Mouse (Mus musculus): Measurements from ENCODE around the gene Mrpl58. TPM values are rescaled to one million over a fixed set of nuclear protein-coding genes. Genes with fewer than 3 reads are reported as not detected.
"Not testable (repeated sequence)": the region's sequence is repeated elsewhere in the genome, so short reads cannot be mapped to it uniquely, and the experiment has no call there.

The Mrpl58 gene
- polyA plus RNA-seq, 1 experiment from 2014 or later: 203 TPM

DNA sequence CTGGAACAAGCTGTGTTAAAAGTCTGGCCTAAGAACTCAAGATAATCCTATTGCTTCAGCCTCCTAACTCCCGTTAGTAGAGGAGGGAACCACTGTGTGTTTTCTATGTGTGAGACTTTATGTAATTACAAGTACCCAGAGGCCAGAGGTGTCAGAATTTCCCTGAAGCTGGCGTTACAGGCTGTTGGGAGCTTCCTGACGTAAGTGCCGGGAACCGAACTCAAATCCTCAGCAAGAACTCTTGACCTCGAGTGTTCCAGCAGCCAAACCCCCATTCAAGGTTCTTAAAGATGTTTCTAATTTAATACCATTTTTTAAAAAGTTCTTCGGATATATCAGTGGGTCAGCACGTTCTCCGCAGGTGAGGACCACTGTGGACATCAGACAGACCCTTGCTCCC is 22.3 kb upstream of the Mrpl58 start:
- Histone ChIP-seq H3K4me2 (replicated peaks; ENCODE audit: low read depth, low read length) (peak overlapping the region; percentile 83), H3K27ac (ENCODE audit: low read length) (peak overlapping the region; percentile 53; the same call in 1 of the 2 replicates), H3K4me3 (ENCODE audit: low read length) (peak overlapping the region; percentile 74), H3K27me3 (ENCODE audit: insufficient read depth, low read length) (peaks cover under 1% of the 10 kb centered on the region), H3K9ac (replicated peaks; ENCODE audit: low read length) (peak overlapping the region; percentile 84; the same call in 1 of the 2 replicates), H3K4me1 (ENCODE audit: insufficient read depth, low read length) (peaks cover 36% of the 10 kb centered on the region), H3K36me3 (ENCODE audit: insufficient read depth, low read length) (no peaks in the 10 kb centered on the region), H3K9me3 (ENCODE audit: low read length) (no peaks in the 10 kb centered on the region)
- no peak for ATAC-seq (ENCODE audit: low FRiP score, low TSS enrichment)
- WGBS: 11% methylated on average over 9 of the region's 9 CpGs

DNA sequence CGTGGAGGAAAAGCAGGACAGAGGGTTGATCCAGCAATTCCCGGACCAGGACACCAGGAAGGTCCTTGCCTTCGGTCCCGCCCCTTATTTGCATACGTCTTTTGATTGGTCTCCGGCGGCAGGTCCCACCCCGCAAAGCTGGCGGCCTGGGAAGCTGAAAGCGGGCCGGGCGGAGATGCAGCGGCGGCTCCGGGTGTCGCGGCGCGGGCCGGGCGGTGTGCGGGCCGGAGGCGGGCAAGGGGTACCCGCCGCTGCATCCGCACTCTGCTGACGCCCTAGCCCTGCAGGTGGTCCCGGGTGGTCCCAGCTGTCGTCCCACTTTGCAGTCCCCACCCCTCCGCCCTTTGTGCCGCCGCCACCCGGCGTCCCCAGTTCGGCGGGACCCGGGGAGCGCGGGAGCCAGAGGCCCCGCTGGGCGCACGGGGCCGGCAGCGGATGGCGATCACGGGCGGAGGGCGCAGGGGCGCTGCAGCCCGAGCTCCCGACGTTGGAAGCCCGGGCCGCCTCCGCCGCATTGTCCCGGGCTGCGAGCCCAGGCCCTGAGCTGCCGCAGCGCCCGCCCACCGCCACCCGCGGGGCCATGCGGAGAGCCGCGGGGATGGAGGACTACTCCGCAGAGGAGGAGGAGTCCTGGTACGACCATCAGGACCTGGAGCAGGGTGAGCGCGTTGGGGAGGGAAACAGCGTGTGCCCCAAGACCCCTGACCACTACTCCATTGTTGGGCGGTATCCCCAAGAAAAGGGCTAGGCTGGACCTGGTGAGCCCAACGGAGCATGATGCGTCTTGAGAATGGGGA is 21.6 kb upstream of the Mrpl58 start, which contains the start of gene Cdr2l:
TSS of gene Cdr2l (plus strand) at position 174 of the 797 bp plus-strand sequence.
- peak within 1 kb of the TSS; percentile 84 for H3K9ac ChIP-seq (replicated peaks; ENCODE audit: low read length)

DNA sequence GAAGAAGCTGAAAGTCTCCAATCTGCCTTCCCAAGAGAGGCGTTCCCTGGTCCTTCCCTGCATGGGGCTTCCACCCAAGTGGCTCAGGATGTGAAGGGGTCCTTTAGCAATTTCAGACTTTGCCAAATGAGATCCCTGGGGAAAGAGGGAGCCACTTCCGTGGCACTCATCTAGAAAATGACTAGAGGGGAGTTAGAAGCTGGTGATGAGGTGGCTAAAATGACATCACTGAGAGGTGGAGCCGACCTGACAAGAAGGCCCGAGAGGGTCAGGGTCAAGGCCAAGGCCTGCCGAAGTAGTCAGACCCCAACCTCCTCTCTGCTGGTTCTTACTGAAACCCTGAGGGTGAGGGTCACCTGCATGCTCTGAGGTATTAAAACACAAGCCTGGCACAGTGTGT is 20.7 kb upstream of the Mrpl58 start:
- Histone ChIP-seq H3K4me1 (ENCODE audit: insufficient read depth, low read length) (peaks cover 36% of the 10 kb centered on the region), H3K9me3 (ENCODE audit: low read length) (no peaks in the 10 kb centered on the region), H3K27ac (ENCODE audit: low read length) (no peak overlapping the region; the same call in 1 of the 2 replicates), H3K4me3 (ENCODE audit: low read length) (peak overlapping the region; percentile 74), H3K4me2 (replicated peaks; ENCODE audit: low read depth, low read length) (peak overlapping the region; percentile 83), H3K9ac (replicated peaks; ENCODE audit: low read length) (peak overlapping the region; percentile 84), H3K27me3 (ENCODE audit: insufficient read depth, low read length) (no peaks in the 10 kb centered on the region), H3K36me3 (ENCODE audit: insufficient read depth, low read length) (no peaks in the 10 kb centered on the region)
- no peak for ATAC-seq (ENCODE audit: low FRiP score, low TSS enrichment)
- 13% methylated on average over 5 of the region's 5 CpGs for WGBS

More for the DNA sequence above, 21.6 kb upstream of the Mrpl58 start, which contains the start of gene Cdr2l:
- no peaks in the 10 kb centered on the region for H3K36me3 ChIP-seq (ENCODE audit: insufficient read depth, low read length)
- peak within 1 kb of the TSS; percentile 74 for H3K4me3 ChIP-seq (ENCODE audit: low read length)
- H3K4me2 ChIP-seq (replicated peaks; ENCODE audit: low read depth, low read length): peak within 1 kb of the TSS; percentile 83
- no peaks in the 10 kb centered on the region for H3K9me3 ChIP-seq (ENCODE audit: low read length)
- ATAC-seq (ENCODE audit: low FRiP score, low TSS enrichment): peak; percentile 93
- peaks cover 36% of the 10 kb centered on the region for H3K4me1 ChIP-seq (ENCODE audit: insufficient read depth, low read length)
- H3K27ac ChIP-seq (ENCODE audit: low read length): peak within 1 kb of the TSS; percentile 72
- WGBS: under 1% methylated on average over 74 of the region's 76 CpGs
- no peaks in the 10 kb centered on the region; the same call in 1 of the 2 replicates for H3K27me3 ChIP-seq (ENCODE audit: insufficient read depth, low read length)

DNA sequence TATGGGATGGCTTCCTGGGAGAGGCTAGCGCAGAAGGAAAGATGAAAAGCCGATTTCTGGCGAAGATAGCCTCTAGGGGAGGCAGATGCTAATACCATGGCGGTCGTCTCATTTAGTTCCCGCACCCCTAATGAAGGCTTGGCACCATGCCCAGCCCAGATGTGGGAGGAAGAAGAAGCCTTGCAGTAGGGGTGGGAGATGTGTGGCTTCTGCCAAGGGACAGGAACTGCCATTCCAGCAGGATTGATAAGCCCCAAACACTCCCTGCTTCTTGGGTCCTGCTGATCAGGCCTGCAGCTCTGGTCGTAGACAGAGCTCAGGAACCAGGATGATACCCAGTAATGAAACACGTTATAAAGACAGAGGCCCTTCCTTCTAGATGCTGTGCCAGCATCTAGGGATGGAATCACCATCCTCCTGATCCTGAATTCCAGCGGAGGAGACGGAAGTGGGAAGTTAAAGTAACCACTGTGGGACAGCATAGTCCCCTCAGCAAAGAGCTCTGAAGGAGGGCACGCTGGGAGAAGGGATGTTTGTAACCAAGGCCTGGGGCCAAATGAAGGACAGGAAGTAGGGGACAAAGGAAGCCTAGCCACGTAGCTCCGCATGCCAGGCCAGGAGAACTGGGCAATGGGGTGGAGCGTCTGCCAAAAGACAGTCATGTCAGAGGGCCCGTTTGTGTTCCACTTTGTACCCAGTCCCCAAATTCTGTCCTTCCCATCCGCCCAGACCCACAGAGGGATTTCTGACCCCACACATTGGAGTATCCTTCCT is 19.7 kb upstream of the Mrpl58 start:
- H3K4me2 ChIP-seq (replicated peaks; ENCODE audit: low read depth, low read length): peak overlapping the region; percentile 83
- no peaks in the 10 kb centered on the region for H3K9me3 ChIP-seq (ENCODE audit: low read length)
- peak overlapping the region; percentile 22 for H3K27ac ChIP-seq (ENCODE audit: low read length)
- no peak overlapping the region for H3K4me3 ChIP-seq (ENCODE audit: low read length)
- 54% methylated on average over 16 of the region's 16 CpGs for WGBS
- ATAC-seq (ENCODE audit: low FRiP score, low TSS enrichment): no peak
- H3K36me3 ChIP-seq (ENCODE audit: insufficient read depth, low read length): no peaks in the 10 kb centered on the region
- H3K4me1 ChIP-seq (ENCODE audit: insufficient read depth, low read length): peaks cover 36% of the 10 kb centered on the region
- no peaks in the 10 kb centered on the region for H3K27me3 ChIP-seq (ENCODE audit: insufficient read depth, low read length)
- H3K9ac ChIP-seq (replicated peaks; ENCODE audit: low read length): no peak overlapping the region

DNA sequence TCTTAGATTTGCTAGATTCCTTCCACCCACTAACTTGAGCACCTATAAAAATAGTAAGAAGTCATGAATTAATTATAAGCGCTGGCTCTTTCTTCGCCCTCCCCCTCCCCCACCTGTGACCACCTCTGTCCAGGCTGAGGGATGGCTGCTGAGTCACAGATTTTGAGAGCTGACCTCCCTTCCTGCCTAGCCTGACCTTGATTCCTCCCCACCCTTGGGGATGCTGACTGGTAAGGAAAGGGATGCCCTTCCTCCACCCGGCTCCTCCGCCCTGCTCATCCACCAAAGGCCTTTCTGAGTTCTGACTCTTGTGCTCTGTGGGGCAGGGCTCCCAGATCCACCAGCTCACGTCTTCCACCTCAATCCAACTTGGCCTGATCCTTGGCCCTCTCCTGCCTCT is 19.0 kb upstream of the Mrpl58 start:
- no peaks in the 10 kb centered on the region for H3K27me3 ChIP-seq (ENCODE audit: insufficient read depth, low read length)
- peak overlapping the region; percentile 83; the same call in 1 of the 2 replicates for H3K4me2 ChIP-seq (replicated peaks; ENCODE audit: low read depth, low read length)
- WGBS: 54% methylated on average over 5 of the region's 5 CpGs
- peak overlapping the region; percentile 22 for H3K27ac ChIP-seq (ENCODE audit: low read length)
- no peak overlapping the region for H3K4me3 ChIP-seq (ENCODE audit: low read length)
- H3K36me3 ChIP-seq (ENCODE audit: insufficient read depth, low read length): no peaks in the 10 kb centered on the region
- H3K4me1 ChIP-seq (ENCODE audit: insufficient read depth, low read length): peaks cover 36% of the 10 kb centered on the region
- H3K9ac ChIP-seq (replicated peaks; ENCODE audit: low read length): peak overlapping the region; percentile 24
- no peaks in the 10 kb centered on the region for H3K9me3 ChIP-seq (ENCODE audit: low read length)
- ATAC-seq (ENCODE audit: low FRiP score, low TSS enrichment): no peak

DNA sequence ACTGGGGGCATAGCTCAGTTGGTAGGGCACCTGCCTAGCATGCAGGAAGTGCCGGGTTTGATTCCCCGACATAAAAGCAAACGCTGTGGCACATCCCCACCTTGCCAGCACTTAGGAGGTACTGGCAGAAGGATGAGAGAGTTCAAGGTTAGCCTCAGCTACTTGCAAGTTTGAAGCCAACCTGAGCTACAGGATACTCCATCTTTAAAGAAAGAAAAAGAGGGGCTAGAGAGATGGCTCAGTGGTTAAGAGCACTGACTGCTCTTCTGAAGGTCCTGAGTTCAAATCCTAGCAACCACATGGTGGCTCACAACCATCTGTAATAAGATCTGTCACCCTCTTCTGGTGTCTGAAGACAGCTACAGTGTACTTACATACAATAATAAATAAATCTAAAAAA is 16.7 kb upstream of the Mrpl58 start:
- not testable (repeated sequence) for H3K36me3 ChIP-seq (ENCODE audit: insufficient read depth, low read length); H3K4me2 ChIP-seq (replicated peaks; ENCODE audit: low read depth, low read length); H3K9me3 ChIP-seq (ENCODE audit: low read length); H3K9ac ChIP-seq (replicated peaks; ENCODE audit: low read length); H3K27ac ChIP-seq (ENCODE audit: low read length); ATAC-seq (ENCODE audit: low FRiP score, low TSS enrichment); H3K4me3 ChIP-seq (ENCODE audit: low read length); H3K27me3 ChIP-seq (ENCODE audit: insufficient read depth, low read length)
- peaks cover 30% of the 10 kb centered on the region for H3K4me1 ChIP-seq (ENCODE audit: insufficient read depth, low read length)
- WGBS: 92% methylated on average over 3 of the region's 3 CpGs

DNA sequence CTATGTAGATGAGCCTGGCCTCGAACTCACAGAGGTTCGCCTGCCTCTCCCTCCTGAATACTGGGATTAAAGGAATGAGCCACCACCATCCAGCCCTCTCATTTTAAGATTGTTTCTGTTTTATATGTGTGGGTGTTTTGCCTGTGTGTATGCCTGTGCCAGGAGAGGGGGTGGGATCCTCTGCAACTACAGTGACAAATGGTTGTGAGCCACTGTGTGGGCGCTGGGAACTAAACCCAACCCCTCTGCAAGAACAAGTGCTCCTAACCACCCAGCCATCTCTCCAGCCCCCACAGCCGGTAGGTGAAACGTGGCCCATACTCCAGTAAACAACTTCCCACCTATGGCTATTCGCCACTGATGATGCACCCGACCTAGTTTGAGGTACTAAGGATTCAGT is 12.2 kb upstream of the Mrpl58 start:
- Histone ChIP-seq H3K27me3 (ENCODE audit: insufficient read depth, low read length) (no peaks in the 10 kb centered on the region), H3K27ac (ENCODE audit: low read length) (no peak overlapping the region), H3K9me3 (ENCODE audit: low read length) (no peaks in the 10 kb centered on the region), H3K9ac (replicated peaks; ENCODE audit: low read length) (no peak overlapping the region), H3K36me3 (ENCODE audit: insufficient read depth, low read length) (peaks cover 24% of the 10 kb centered on the region), H3K4me1 (ENCODE audit: insufficient read depth, low read length) (no peaks in the 10 kb centered on the region), H3K4me2 (replicated peaks; ENCODE audit: low read depth, low read length) (no peak overlapping the region), H3K4me3 (ENCODE audit: low read length) (no peak overlapping the region)
- no peak for ATAC-seq (ENCODE audit: low FRiP score, low TSS enrichment)
- WGBS: 87% methylated on average over 7 of the region's 7 CpGs

DNA sequence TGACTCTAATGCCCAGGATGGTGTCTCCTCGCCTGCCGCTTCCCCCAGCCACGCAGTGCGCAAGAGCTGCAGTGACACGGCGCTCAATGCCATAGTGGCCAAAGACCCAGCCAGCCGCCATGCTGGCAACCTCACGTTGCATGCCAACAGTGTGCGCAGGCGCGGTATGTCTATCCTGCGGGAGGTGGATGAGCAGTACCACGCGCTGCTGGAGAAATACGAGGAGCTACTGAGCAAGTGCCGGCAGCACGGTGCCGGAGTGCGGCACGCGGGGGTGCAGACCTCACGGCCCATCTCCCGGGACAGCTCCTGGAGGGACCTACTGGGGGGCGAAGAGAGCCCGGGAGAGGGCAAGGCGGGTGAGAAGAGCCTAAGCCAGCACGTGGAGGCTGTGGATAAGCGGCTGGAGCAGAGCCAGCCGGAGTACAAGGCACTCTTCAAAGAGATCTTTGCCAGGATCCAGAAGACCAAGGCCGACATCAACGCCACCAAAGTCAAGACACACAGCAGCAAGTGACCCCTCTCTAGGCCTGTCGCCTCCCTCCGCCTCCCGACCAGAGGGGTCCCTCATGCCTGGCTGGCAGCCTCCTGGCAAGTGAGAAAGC is 9.7 kb upstream of the Mrpl58 start:
- ATAC-seq (ENCODE audit: low FRiP score, low TSS enrichment): 0 out of 2 replicates have a peak, but pooled peaks have one; percentile 39
- Histone ChIP-seq H3K27me3 (ENCODE audit: insufficient read depth, low read length) (no peaks in the 10 kb centered on the region), H3K27ac (ENCODE audit: low read length) (no peak overlapping the region), H3K4me3 (ENCODE audit: low read length) (peak overlapping the region; percentile 18; the same call in 1 of the 2 replicates), H3K4me2 (replicated peaks; ENCODE audit: low read depth, low read length) (peak overlapping the region; percentile 36), H3K36me3 (ENCODE audit: insufficient read depth, low read length) (peaks cover 24% of the 10 kb centered on the region), H3K9me3 (ENCODE audit: low read length) (no peaks in the 10 kb centered on the region), H3K9ac (replicated peaks; ENCODE audit: low read length) (no peak overlapping the region), H3K4me1 (ENCODE audit: insufficient read depth, low read length) (no peaks in the 10 kb centered on the region)
- 62% methylated on average over 34 of the region's 34 CpGs for WGBS

DNA sequence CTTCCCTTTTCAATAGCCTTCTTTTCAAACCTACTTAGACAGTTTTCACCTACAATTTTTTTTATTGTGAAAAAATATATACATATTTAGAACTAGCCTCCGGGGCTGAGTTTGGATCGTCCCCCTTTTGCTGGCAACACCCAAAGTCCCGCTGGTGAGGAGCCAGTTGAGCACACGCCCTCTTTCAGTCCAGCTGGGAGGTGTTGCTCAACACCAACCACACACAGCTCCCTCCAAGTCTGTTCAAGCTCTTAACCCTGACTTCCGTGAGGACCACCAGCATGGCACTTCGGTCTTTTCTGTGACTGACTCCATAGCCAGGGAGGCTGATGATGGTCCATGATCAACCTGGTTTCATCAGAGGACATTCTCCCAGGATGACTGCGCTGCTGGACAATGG is 5.5 kb upstream of the Mrpl58 start:
- H3K27ac ChIP-seq (ENCODE audit: low read length): no peak overlapping the region
- peaks cover 9% of the 10 kb centered on the region for H3K36me3 ChIP-seq (ENCODE audit: insufficient read depth, low read length)
- WGBS: 82% methylated on average over 7 of the region's 7 CpGs
- H3K9me3 ChIP-seq (ENCODE audit: low read length): no peaks in the 10 kb centered on the region
- H3K4me2 ChIP-seq (replicated peaks; ENCODE audit: low read depth, low read length): no peak overlapping the region
- no peak overlapping the region for H3K4me3 ChIP-seq (ENCODE audit: low read length)
- no peaks in the 10 kb centered on the region for H3K27me3 ChIP-seq (ENCODE audit: insufficient read depth, low read length)
- no peak overlapping the region for H3K9ac ChIP-seq (replicated peaks; ENCODE audit: low read length)
- no peaks in the 10 kb centered on the region for H3K4me1 ChIP-seq (ENCODE audit: insufficient read depth, low read length)
- no peak for ATAC-seq (ENCODE audit: low FRiP score, low TSS enrichment)

Measured in kidney, embryonic 16.5 days (tissue).